Mouse (Mus musculus) brain, embryonic 18.5 days (tissue): Measurements from ENCODE around the gene Dapl1.

Experiments used
- DNase-seq: peaks from one replicate; pipeline ENCODE4 v3.0.0-alpha.2; 2012; ENCODE audit warnings: low read depth, low spot score

The Dapl1 gene

DNA sequence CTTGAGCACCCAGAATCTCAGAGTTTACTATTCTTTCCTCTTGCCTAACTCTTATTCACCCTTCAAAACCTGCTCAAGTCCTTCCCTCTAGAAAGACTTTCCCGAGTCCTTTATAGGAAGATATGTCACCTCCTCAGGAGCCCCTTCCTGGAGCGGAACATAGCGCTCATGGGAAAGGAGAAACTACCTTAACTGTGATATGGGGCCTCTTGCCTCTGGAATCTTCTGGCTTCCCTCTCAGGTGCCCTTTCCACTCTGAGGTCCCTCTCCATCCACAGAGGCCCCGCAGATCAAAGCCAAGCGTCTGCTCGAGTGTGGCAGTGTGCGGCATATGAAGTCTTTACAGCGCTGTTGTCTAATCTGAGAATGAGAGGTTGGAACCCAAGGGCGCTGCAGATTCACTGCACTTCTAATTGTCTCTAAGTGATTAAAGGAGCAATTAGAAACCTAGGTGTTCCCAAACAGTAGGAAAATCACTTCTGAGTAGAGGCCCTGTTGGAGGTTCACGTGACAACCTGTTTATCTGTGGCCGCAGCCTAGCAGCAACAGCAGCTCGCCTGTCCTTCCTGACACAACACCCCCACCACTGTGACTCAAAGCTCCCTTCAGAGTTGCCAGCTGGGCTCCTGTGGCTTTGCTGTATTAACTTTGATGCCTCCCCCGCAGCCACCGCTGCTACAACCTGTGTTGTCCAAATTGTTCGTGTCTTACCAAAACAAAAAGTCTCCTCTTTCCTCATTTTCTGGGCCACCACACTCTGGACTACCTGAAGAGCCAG lies 49.7 kb downstream of the Dapl1 start:
- no peak for DNase-seq

DNA sequence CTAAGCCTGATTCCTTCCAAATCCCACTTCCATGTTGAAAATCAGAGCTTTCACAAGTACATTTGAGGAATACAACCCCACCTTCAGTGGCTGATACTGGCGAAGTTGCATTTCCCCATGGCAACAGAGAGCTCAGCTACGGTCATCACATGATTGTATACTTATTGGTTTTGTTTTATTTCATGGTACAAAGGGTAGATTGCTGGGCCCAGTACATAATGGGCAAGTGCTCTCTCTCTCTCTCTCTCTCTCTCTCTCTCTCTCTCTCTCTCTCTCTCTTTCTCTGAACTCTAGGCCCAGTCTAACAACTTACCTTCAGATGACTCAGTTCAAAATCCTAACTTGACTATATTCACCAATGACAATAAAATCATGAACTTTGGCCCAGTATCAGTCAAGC lies 52.5 kb downstream of the Dapl1 start:
- DNase-seq, result no peak

DNA sequence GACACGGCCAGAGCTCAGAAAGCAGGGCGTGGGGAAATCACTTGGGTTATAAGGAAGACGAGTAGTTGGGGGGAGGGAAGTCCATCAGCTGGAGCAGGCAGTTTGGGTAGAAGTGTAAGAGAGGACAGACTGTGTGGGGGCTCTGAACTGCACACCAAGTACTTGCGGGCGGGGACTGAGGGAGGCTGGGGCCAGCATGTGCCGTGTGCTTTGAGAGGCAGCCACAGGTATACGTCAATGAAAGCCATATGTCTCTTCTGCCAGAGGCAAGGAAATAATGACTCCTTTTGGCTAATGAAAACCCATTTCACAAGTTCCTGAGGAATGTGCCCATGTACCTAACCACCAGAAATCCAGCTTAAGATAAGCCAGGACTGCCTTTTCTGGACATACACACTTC lies 53.6 kb downstream of the Dapl1 start:
- DNase-seq, result no peak

DNA sequence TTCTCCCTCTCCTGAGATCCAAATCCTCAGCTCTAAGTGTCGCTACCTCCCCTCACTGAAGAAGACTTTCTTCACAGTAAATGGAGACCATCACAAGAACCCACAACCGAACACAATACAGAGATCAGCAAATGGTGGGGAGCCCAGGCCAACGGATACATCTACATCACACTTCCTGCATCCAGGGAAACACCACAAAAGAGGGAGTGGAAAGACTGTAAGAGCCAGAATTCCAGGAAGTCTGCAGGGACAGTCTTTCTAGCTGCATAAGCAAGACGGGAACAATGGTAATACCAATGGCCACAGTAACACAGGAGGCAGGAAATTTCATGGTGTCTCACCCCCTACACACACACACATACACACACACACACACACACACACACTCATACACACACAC lies 55.3 kb downstream of the Dapl1 start:
- no peak for DNase-seq

DNA sequence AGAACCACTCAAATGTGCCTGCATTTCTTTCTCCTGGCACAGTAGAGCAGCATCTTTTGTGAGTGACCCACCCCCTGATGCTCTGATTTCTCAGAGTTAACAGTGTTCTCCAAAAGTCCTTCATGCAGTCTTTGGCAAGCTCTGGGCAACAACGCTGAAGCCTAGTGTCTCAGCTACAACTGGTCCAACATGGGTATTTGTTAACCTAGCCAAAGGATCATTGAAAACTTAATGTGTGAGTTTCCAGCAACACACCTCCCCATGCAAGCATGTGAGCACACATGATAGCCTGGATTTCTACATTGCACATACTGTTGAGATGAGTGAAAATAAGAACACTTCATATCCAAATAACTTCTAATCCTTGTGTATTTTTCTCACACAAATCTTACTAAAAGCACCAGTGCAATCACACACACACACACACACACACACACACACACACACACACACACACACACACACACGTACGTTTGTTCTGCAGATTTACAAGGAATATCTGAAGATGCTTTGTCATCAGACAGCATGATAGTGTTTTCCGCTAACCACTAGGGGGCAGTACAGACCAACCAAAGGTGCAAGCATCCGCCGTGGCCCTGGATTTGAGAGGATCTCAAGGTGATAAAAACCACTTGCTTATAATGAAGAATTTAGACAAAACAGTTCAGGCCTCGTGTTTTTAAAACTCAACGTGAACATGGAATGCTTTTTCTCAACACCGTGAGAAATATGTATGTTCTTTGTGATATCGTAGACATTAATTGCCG lies 56.9 kb downstream of the Dapl1 start:
- peak; percentile 66 for DNase-seq

DNA sequence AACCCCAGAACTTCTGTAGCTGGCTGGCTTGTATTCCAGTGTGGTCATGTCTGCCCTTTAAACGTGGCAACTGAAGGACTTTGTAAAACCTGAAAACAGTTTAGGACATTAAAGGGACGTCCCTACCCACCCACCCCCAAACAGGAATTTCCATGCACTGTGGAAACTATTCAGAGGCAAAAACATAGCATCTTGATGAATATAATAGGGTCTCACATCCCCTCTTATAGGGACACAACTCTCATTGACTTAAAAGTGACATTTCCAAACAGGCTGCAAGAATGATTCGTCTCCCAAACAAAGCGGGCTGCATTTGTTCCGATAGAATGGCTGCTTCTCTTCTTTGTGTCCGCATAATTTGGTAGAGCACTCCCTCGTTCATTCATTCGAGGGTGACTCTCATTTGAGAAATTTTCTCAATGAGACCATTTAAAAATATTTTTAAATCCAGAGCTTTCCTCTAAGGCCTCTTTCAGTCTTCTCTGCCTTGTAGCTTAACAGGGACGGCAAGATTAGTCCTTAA lies 59.2 kb downstream of the Dapl1 start:
- DNase-seq, result no peak

DNA sequence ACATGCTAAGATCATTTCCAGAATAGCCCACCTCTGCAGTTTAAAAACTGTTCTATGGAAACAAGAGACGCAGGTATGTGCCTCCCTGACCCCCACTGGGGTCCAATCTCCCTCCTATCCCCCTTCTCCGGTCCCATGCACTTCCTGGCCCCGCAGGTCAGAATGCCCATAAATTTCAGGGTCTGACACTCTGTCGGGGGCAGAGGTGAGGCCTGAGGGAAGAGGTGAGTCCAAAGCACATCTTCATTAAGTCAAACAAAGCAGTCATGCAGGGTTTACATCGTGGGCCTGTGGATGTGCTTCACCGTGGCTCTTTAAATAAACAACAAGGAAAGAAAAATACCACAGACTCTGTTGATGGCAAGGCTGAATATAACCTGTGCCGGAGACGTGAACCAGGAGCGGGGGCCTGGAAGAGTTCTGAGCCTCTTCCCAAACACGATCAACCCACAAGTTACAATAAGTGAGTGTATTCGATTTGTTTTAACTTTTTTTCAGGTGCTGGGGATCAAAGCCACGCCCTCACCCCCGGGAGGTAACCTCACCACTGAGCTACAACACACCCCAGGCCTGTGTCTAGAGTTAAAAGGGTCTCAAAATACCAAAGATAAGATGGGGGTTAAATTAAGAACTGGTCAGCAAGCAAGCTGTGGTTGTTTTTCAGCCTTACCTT lies 59.9 kb downstream of the Dapl1 start:
- DNase-seq, result no peak

DNA sequence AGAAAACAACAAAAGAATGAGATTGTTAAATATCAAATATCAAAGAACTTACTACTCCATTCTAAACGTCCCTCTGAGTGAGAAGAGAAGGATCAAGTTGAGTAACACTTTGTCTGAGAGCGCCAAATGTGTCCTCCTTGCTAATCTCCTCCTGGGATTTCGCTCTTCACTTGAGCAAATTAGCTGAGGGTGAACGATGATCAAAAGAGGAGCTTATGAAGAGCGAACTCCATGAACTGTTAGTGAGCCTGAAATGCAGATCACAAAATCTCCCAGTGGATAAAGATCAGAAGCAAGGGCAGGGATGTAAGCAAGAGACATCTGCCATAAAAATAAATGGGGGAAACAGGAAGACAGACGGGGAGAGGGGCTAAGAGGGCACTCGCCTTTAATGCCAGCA lies 60.5 kb downstream of the Dapl1 start:
- no peak for DNase-seq

DNA sequence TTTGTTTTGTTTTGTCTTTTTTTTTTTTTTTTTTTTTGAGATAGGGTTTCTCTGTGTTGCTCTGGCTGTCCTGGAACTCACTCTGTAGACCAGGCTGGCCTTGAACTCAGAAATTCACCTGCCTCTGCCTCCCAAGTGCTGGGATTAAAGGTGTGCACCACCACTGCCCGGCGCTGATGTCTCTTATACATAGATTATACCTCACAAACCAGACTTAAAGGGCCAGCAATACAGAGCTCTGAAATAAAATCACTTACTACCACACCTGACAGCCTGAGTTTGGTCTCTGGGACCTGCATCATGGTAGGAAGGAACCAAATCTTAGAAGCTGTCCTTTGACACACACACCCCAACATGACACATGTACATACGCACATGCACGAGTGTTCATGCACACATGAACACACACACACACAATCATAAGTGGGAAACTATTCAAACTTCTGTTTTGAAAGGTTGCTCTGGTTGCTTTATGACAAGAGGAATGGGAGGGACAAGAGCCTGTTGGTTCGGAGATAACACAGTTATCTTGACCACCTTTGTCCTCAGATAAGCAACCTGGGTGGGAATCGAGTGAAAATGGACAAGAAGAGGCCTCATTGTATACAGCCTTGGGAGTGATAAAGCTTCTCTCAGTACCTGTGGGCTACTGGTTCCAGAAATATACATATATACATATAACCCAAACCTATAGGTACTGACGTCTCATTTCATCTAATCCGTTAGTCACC lies 63.1 kb downstream of the Dapl1 start:
- no peak for DNase-seq

DNA sequence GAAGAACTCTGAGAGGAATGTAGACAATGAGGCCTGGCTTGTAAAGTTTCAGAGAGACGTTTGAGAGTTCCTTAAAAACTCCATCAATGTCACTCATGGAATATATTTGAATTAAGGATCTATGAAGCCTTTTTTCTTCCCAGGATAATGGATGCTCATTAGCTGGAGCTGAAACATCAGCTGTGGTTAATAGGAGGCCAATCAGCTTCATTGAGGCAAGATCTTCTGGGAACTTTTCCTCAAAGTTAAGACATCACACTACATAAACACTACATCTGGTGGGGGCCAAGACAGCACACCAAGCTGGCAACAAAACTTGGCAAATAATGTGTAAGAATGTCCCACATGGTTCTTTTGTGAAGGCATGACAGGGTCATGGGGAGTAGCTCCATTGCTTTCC lies 68.3 kb downstream of the Dapl1 start:
- no peak for DNase-seq

DNA sequence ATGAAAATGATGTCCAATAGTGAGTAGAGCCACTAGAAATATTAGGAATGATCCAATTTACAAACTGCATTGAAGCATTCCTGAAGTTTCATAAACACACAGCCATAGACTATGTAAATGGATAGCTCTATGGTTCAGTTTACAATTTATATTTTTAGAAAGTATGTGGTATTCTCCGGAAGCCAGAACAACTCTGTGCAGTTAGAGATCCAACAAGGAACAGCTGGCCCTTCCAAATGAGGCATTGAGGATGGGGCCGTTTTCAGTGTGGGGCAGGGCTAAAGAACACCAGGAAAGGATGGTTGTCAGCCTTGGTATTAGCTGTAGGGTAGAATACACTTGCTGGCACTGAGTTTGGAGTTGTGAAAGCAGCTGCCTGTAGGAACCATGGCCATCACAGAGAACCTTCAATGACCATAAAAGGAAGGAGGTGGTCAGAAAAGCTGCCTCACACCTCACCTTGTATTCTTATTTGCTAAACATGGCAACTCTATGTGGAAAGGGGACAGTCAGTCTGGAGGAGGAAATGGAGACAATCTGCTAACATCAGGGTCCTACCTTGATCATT lies 70.0 kb downstream of the Dapl1 start:
- DNase-seq, result no peak
